Mouse (Mus musculus): Measurements from ENCODE around the gene C2cd4a. TPM values are rescaled to one million over a fixed set of nuclear protein-coding genes. Genes with fewer than 3 reads are reported as not detected.

Gene C2cd4a
- total RNA-seq (2021): under 1 TPM; 0.36 to 0.79 TPM
- long read RNA-seq, experiment 1, partial matches to known transcripts: 1 of 1 reads
- long read RNA-seq, experiment 1, other reads (novel, unspliced or antisense): 0 of 1 reads
- long read RNA-seq, experiment 2: 0 reads

DNA sequence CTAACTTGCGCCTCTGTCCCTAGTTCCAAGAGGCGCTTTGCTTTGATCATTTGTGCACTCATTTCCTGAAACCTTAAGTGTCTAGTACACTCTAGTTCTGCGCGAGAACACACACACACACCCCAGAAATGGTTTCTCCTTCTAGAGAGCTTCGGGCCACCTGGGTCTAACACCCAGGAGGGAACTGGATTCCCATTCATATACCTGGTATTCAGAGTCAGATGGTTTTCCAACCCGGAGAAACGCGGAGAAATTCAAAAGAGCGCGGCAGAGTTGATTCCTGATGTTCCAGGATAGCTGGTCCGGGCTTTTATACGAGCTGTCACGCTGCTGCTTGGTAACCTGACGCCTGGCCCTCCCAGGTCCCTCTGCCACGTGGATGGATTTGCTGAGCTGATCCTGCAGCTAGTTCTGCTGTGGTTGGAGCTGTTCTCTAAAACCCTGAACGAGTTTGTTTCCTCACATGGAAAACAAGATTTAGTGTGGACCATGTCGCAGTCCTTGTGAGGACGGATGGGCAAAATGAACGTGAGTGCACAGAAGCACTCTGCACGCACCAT, at the start of gene C2cd4a:
Gene C2cd4a (minus strand): TSS at position 285 of the 560 bp plus-strand sequence.
- no peak for DNase-seq (ENCODE audit: low spot score in 2 of 2)

DNA sequence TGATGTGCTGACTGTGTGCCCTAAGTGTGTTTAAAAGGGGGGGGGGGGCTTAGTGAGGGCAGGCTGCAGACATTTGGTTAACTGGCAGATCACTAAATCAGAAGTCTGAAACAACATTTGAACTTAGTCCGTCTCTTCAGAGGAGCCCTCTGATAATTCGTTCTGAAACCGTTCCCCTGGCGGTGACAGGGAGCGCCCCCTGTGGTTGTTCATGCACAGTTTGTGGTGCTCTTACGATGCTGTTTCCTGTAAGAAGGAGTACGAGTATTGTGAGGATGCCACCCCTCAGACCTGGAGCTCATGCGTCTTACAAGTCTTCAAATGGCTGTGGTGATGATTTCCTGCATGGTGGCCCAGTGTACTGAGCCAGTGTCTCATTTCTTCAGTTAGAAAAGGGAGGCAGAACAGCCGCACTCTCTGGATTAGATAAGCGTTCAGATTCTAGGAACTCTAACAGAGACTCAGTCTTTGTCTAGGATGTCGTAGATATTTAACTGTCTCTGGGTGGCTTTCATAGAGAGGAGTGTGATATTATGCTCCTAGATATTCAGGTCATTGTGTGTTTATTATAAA, 46.2 kb upstream of the C2cd4a start:
- DNase-seq (ENCODE audit: low spot score in 2 of 2): no peak

DNA sequence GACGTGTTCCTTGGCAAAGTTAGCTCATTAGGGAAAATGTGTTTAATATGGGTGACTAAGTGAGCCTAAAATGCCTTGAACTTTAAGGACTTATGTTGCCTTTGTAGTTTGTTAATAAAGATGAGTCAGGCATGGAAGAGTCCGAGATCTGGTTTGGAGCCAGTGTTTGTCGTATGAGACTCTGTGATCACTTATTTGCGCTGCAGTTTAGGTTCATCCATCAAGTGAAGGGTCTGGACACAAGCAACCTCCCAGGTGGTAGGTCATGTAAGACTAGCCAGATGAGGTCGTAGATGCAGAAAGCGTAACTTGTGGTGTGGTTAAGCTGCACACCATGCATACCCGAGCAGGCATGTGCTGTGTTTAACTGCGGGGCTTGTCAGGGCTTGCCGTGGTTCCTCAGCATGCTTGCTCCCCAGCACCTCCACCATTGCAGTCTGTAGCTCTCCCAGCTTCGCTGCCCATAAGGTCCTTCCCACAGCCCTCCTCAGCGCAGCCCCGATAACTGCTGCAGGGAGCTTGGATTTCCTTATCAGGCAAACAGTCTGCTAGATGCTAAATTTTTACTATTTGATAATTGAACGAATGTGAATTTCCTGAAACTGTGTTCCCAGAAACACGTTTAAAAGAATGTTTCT, 45.1 kb upstream of the C2cd4a start:
- no peak for DNase-seq (ENCODE audit: low spot score in 2 of 2)

DNA sequence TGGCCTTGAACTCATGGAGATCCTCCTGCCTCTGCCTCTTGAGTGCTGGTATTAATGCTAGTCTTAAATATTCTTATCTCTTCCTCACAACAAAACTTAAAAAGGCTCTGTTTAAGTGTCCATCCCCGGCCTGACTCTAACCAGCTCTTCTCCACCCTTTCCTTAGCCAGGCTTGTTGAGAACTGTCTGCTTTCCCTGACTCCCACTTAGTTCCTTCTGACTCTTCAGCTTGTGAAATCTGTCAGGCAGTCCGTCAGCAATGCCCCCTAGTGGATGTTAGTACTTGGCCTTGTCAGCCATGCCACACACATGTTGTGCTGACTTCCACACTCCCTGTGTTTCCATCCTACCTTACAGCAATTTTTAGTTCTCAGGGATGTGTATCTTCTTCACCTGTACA, 43.2 kb upstream of the C2cd4a start:
- DNase-seq (ENCODE audit: low spot score in 2 of 2): no peak

DNA sequence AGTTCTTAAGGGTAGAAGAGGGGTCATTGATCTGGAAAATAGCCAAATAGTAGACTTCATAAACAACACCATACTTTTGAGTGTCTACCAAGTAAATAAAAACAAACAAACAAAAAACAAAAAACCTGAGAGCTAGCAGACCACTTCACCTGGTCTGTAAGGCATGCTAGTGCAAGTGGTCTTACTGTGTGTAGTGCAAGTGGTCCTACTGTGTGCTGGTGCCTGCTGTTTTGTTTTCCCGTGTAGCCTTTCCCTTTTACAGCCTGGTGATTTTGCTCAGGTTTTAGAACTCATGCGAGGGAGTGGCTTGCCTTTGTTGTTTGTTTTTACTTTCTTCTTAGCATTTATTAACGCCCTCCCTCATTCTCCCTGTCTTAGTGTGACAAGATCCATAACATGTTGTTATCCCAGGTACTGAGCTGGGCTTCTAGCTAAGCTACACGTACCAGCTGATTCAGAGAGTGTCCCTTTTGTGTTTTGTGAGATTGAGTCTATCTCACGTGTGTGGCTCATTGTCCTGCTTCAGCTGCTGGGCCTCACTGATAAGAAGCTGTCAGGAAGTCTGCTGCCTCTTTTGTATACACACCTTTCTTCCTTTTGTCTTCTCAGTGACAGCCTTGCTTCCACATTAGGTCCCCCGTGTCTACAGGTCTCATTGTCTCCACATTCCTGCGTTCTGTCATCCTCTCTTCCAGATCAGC, 42.5 kb upstream of the C2cd4a start:
- DNase-seq (ENCODE audit: low spot score in 2 of 2): no peak

DNA sequence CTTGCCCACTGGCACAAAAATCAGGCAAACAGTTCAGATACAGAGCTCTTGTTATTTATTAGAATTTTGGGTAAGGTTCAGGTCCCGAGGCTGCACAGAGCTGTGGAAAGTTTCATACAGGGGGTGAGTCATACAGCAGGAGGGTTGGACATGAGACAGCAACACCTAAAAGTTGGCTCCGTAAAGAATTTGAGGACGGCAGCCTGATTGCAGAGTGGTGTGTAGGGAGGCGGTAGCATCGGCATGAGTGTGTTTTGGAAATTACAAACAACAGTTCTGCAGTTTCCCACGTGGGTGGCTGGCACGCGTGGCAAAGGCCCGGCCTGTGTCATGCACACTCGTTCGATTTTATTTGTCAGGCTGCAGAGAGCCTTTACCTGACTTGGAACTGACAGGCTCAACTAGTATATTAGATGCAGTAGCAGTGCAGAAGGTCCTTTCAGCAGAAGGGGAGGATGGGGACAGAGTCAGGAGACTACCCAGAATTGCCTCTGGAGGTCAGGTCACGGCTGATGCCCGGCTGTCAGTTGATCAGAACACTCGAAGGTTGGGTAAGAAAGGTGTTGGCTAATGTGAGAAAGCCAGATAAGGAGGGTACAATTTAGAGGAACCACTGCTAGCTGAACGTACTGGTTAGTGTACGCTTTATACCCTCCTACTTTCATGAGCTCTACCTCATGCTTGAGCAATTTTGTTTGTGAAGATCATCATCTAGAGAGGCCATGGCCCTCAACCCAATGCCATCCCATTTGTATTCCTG, 37.7 kb upstream of the C2cd4a start:
- DNase-seq (ENCODE audit: low spot score in 2 of 2): no peak

DNA sequence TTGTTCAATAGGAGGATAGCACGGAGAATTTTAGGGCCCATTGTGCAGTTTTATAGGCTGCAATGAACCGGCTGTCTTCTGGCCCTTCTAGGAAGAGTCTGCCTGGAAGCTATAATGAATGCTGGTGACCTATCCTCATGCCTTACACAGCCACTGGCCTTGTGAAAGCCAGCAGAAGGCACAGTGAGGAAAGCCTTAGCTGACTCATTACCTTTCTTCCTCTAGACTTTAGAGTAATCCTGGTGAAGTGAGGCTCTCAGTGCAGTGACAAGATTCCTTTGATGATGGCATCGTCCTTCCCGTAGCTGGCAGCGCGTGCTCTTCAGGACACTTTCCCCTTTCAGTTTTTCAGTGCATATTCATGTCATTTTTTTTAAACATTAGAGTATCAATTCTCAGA, 35.3 kb upstream of the C2cd4a start:
- DNase-seq (ENCODE audit: low spot score in 2 of 2): no peak

DNA sequence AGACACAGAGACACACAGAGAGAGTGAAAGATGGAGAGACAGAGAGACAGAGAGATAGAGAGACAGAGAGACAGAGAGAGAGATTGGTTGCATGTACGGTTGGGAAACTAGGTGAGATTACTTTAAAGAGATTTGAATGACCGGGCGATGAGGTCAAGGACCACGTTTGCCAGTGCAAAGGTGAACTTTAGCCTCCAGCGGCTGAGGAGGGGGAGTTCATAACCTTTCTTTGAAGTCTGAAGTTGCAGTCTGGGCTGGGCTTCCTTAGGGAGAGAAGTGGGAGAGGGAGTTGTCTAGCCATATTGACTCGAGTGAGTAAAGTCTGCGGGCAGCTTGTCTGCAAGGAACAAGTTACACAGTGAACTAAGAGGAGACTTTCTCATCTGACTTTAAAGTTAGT, 33.3 kb upstream of the C2cd4a start:
- no peak for DNase-seq (ENCODE audit: low spot score in 2 of 2)

DNA sequence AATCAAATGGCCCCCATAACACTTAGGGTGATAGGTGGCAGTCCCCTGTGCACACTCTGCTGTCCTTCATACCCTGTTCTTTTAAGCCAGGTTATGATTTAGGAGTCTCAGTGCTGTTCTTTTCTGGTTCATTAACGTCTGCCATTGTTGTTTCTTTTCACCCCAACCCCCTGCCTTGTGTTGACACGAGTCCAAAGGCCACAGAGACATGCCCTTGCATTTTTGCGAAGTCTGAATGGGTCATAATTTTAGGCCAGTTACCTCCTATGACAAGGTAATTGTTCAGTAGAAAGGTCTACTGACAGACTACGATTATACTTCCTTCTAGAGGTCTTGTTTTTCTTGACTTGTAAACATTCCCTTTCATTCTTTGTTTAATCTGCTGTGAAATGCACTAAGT, 31.9 kb upstream of the C2cd4a start:
- DNase-seq (ENCODE audit: low spot score in 2 of 2): no peak

DNA sequence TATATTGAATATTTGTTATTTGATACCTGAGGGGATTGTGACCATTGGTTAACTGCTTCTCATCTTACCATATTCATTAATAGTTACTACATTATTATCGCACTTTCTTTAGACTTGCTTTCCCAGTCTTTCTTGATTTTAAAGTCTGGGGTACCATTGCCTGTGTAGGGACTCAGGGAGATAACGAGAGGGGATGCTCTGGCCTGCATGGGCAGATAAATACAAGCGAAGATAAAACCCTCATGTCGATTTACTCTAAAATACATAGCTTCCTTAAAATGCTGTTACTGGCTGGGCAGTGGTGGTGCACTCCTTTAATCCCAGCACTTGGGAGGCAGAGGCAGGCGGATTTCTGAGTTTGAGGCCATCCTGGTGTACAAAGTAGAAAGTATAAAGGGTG, 31.2 kb upstream of the C2cd4a start:
- no peak for DNase-seq (ENCODE audit: low spot score in 2 of 2)

DNA sequence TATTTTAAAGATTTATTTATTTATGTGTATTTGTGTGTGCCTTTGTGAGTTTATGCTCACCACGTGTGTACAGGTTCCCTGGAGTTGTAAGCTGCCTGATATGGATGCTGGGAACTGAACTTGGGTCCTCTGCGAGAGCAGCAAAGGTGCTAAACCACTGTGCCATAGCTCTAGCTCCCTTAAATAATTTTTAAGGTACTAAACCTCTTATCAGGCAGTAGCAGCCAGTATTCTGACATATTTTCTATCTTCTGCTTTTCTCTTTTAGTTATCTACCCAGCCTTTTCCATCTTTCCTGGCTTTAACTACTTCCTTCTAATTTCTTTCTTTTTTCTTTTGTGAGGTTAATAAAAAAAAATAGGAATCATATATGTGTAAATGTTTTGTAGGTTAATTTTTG, 28.1 kb upstream of the C2cd4a start:
- DNase-seq (ENCODE audit: low spot score in 2 of 2): no peak

DNA sequence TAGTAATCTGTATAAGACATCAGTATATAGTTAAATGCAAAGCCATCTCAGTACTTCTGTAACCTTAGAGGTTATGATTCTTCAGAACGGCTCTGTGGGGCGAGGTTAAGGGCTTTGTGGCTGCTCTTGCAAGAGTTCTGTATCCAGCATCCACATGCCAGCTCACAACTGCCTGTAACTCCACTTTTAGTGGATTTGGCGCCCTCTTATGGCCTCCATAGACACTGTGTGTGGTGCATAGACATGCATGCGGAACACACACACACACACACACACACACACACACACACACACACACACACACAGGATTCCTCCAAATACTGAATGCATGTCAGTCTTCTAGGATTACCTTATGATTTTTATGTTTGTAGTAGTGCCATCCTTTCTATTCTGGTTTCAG, 19.0 kb upstream of the C2cd4a start:
- DNase-seq (ENCODE audit: low spot score in 2 of 2): no peak

DNA sequence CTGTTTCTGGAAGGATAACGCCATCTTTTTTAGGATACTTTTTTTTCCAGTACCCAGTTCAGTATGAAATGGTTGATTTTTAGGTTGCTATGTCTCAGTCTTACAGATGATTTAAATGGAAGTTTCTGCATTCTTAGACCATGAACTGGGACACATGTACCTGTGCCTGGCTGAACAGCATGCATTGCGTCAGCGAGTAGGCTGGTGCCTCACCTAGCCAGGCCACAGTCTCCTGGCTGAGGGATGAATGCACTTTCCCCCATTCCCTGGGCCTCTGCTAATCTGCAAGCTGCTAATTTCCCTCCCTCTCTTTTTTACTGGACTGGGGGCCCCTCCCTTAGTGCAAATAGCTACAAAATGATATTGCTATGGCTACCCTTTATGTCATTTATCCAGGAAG, 17.7 kb upstream of the C2cd4a start:
- DNase-seq (ENCODE audit: low spot score in 2 of 2): no peak

DNA sequence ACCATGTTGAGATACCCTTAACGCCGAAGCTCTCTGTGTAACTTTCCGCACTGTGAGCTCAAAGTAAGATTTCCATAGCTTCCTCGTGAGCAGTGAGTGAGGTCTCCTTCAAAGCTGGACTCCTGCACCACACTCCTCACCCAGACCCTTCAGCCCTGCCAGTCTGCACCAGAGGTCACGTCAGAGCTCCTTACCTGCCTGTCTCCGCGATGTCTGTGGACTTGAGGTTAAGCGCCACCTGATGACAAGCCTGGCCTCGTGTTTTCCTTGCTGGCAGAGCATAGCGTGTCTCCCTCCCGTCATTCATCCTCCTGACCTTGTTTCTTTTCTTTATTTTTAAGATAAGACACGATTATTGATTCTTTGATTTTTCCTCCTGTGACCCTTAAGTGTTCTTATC, 17.3 kb upstream of the C2cd4a start:
- no peak for DNase-seq (ENCODE audit: low spot score in 2 of 2)

DNA sequence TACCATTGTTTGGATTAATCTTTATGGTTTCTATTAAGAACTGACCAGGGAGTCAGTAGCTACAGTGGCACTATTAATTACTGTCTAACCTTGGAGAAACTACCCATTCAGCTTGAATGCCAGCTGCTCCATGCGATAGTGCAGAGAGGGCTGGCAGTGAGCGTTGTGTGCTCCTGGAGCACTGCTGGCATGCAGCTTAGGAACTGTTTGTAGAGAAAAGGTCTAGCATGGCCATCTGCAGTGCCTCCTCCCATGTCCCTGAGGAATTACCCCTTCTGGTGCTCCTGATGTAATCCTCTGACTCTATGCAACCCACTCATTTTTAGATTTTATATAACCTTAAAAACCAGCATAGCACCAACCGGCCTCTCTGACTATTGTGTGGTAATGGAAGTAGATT, 15.5 kb upstream of the C2cd4a start:
- no peak for DNase-seq (ENCODE audit: low spot score in 2 of 2)

DNA sequence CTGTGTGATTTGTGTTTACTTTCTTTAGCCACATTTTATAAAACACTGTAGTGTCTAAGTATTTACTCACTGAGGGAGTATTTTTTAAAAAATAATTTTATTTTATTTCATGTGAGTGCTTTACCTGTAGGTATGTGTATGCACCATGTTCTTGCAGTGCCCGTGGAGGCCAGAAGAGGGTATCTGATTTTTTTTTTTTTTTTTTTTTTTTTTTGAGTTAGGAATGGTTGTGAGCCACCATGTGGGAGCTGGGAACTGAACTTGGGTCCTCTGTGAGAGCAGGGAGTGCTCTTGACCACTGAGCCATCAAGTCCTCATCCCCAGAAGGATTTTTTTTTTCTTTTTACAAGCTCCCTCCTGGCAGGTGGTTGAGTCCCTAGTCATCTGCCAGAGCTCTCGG, 14.0 kb upstream of the C2cd4a start:
- DNase-seq (ENCODE audit: low spot score in 2 of 2): no peak

DNA sequence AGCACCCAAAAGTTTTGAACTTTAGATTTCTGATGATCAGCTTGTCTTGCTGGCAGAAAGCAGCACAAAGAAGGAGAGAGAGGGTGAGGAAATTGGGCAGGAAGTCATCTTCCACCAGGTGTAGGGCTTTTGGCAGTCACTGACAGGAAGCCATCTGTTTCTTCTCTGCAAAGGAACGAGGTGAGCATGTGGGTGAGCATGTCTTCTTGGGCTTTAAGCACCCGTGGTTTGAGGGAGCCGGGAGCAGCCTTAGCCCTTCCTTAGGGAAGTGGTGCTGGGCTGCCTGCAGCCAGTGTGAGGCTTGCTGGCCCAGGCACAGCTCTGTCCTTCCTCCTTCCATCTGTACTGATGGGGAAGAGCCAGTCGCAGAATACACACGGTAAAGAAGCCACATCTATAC, 13.5 kb upstream of the C2cd4a start:
- DNase-seq (ENCODE audit: low spot score in 2 of 2): no peak

DNA sequence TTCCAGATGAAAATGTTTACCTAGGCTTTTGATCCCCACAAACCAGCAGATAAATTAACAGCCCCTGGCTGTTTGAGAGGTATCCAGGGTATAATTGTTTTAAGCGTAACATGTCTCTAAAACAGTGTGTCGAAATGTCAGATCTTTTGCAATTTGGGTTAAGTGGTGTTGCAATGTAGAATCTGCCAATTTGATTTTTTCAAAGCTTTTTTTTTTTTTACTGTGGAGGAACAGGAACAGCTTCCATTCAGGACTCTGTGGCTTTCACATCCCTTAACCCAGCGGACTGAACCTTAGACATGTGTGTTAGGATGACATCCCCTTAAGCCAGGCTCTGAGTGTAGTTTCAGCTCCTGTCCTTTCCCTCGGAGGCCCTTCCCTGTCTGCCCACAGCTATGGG, 12.9 kb upstream of the C2cd4a start:
- no peak for DNase-seq (ENCODE audit: low spot score in 2 of 2)

DNA sequence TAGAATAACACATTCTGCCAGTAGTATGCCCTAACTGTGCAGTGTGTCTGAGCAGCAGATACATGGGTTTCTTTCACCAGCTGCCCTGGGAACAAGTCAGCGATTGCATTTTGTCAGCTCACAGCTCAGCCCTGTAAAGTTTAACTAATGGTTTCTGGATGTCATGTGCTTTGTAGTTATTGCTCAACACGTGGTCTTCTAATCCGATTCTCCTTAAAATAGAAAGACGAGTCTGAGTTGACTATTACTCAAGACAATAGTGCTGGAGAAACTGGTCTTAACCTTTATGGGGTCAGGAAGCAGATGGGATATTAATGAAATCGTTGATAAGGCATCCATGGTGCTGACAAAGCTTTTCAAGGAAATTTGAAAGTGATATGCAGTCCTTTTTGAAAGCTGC, 10.7 kb upstream of the C2cd4a start:
- no peak for DNase-seq (ENCODE audit: low spot score in 2 of 2)

DNA sequence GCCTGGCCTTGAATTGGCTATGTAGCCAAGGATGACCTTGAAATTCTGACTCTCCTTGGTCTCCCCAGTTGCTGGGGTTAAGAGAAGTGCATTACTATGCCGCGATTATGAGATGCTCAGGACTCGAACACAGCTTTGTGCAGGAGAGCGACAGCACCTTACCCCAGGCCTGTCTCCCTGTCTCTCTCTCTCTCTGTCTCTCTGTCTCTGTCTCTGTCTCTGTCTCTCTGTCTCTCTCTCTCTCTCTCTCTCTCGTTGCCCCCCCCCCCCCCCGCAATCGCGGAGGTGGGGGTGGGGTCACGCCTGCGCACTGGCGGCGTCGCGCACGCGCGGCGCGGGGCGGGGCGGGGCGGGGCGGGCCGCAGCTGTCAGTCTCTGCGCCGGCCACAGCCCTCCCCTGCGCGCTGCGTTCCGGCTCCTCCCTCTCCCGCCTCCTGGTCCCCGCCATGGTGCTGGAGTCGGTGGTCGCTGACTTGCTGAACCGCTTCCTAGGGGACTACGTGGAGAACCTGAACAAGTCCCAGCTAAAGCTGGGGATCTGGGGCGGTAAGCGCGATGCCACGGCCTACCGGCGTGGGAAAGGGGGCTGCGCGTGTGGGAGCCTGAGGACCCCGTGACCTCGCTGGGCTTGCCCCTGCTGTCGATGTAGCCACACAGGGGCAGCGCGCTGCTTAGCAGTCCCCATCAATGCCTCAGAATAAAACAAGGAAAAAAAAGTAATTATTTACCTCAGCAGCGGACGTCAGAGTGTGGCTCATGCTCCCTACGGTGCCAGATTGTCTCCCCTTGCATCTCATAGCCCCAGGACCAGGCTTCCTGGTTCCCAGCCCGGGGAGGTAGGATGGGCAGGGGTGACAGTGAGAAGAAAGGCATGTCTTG, 8.1 kb upstream of the C2cd4a start, which contains the start of gene Vps13c:
Gene Vps13c (plus strand): TSS at position 416 of the 879 bp plus-strand sequence.
- DNase-seq (ENCODE audit: low spot score in 2 of 2): peak; percentile 52 to 71
